Mouse (Mus musculus) neural tube, embryonic 11.5 days (tissue): ENCODE data around the gene Rab17. TPM values are rescaled to one million over a fixed set of nuclear protein-coding genes. Genes with fewer than 3 reads are reported as not detected.

Experiments
- ATAC-seq: fragments of 200-750 bp; cut with Nextera tagmentation; 2 replicates; pipeline ENCODE4 v1.8.0; 2017; ENCODE audit warnings: moderate number of reproducible peaks, mild to moderate bottlenecking, moderate TSS enrichment, moderate library complexity; ENCODE audit not compliant: insufficient read depth, low FRiP score, low TSS enrichment
- DNase-seq: peaks from one replicate; pipeline ENCODE4 v3.0.0-alpha.2; 2015; ENCODE audit warnings: low spot score
- H3K27ac ChIP-seq: fragments of 300-500 bp; sonication (generic); 2 replicates; pipeline ENCODE4 v1.5.1; 2014; ENCODE audit warnings: low read depth, mild to moderate bottlenecking, low read length
- H3K27me3 ChIP-seq: fragments of 300-500 bp; sonication (generic); 2 replicates; pipeline ENCODE4 v1.6.1; 2014; ENCODE audit warnings: mild to moderate bottlenecking, low read length, mixed read lengths; ENCODE audit not compliant: control insufficient read depth, insufficient read depth
- H3K36me3 ChIP-seq: fragments of 300-500 bp; sonication (generic); 2 replicates; pipeline ENCODE4 v1.6.1; 2014; ENCODE audit warnings: mild to moderate bottlenecking, low read length, moderate library complexity, mixed read lengths; ENCODE audit not compliant: control insufficient read depth, insufficient read depth
- H3K4me1 ChIP-seq: fragments of 300-500 bp; sonication (generic); 2 replicates; pipeline ENCODE4 v1.6.1; 2014; ENCODE audit warnings: low read length, mixed read lengths; ENCODE audit not compliant: control insufficient read depth, insufficient read depth
- H3K4me2 ChIP-seq: fragments of 300-500 bp; sonication (generic); 2 replicates; pipeline ENCODE4 v1.6.1; 2014; ENCODE audit warnings: low read depth, mild to moderate bottlenecking, moderate library complexity
- H3K4me3 ChIP-seq: fragments of 300-500 bp; sonication (generic); 2 replicates; pipeline ENCODE4 v1.5.1; 2014; ENCODE audit warnings: low read depth, low read length
- H3K9ac ChIP-seq: fragments of 300-500 bp; sonication (generic); 2 replicates; pipeline ENCODE4 v1.6.1; 2014; ENCODE audit warnings: mild to moderate bottlenecking, low read length
- H3K9me3 ChIP-seq: fragments of 300-500 bp; sonication (generic); 2 replicates; pipeline ENCODE4 v1.6.1; 2016; ENCODE audit warnings: low read length; ENCODE audit not compliant: control insufficient read depth
- WGBS: fragments of 180-500 bp; shearing (Covaris S2); extraction: QIAGEN DNeasy Blood & Tissue Kit; methylation state at CpG from one replicate; pipeline ENCODE4 v1.1.7; 2014; 5-methylcytosine and 5-hydroxymethylcytosine counted together
- polyA plus RNA-seq: library from polyadenylated mRNA; unstranded; fragments of >200 nt; fragmentation: Nextera tagmentation; extraction: Ambion mirVana; gene quantifications from 2 replicates; pipeline ENCODE4 v1.2.1, GENCODE M21; 2014

The Rab17 gene
- polyA plus RNA-seq, 1 experiment from 2014 or later: 0.38 TPM

GRCm38 (mm10) chr1:91008147-91008682 lies 38.8 kb upstream of the Rab17 start:
- Histone ChIP-seq H3K27ac (no peak overlapping the region), H3K9me3 (no peaks in the 10 kb centered on the region), H3K36me3 (no peaks in the 10 kb centered on the region), H3K4me2 (no peak overlapping the region), H3K4me3 (no peak overlapping the region), H3K9ac (no peak overlapping the region), H3K4me1 (peaks cover 4% of the 10 kb centered on the region; the same call in 1 of the 2 replicates), H3K27me3 (no peaks in the 10 kb centered on the region)
- WGBS: 95% methylated on average over 14 of the region's 14 CpGs
- no peak for ATAC-seq
- DNase-seq: no peak

- H3K27me3 ChIP-seq: no peaks in the 10 kb centered on the region
- WGBS: 83% methylated on average over 9 of the region's 9 CpGs
- H3K4me1 ChIP-seq: no peaks in the 10 kb centered on the region
- no peaks in the 10 kb centered on the region for H3K9me3 ChIP-seq
- DNase-seq (no peak), ATAC-seq (no peak)
- H3K4me3 ChIP-seq: no peak overlapping the region
- H3K9ac ChIP-seq: no peak overlapping the region
- H3K27ac ChIP-seq: no peak overlapping the region
- no peak overlapping the region for H3K4me2 ChIP-seq
- H3K36me3 ChIP-seq: no peaks in the 10 kb centered on the region
These were observed 37.2 kb upstream of the Rab17 start for GRCm38 (mm10) chr1:91006708-91007107.

- DNase-seq (no peak), ATAC-seq (no peak)
- Histone ChIP-seq H3K9ac (no peak overlapping the region), H3K36me3 (no peaks in the 10 kb centered on the region), H3K4me1 (no peaks in the 10 kb centered on the region), H3K4me2 (no peak overlapping the region), H3K27ac (no peak overlapping the region), H3K4me3 (no peak overlapping the region), H3K27me3 (no peaks in the 10 kb centered on the region), H3K9me3 (no peaks in the 10 kb centered on the region)
- 82% methylated on average over 5 of the region's 5 CpGs for WGBS
These were observed 36.6 kb upstream of the Rab17 start for GRCm38 (mm10) chr1:91006037-91006436.

- no peaks in the 10 kb centered on the region for H3K36me3 ChIP-seq
- H3K27me3 ChIP-seq: no peaks in the 10 kb centered on the region
- no peak overlapping the region for H3K9ac ChIP-seq
- no peak for DNase-seq
- peaks cover 11% of the 10 kb centered on the region for H3K4me1 ChIP-seq
- 85% methylated on average over 8 of the region's 8 CpGs for WGBS
- H3K4me3 ChIP-seq: no peak overlapping the region
- ATAC-seq: no peak
- no peak overlapping the region for H3K27ac ChIP-seq
- H3K9me3 ChIP-seq: no peaks in the 10 kb centered on the region
- H3K4me2 ChIP-seq: no peak overlapping the region
These were observed 34.2 kb upstream of the Rab17 start for GRCm38 (mm10) chr1:91003522-91004253.

- WGBS: 84% methylated on average over 3 of the region's 3 CpGs
- Histone ChIP-seq H3K4me2 (no peak overlapping the region), H3K4me3 (no peak overlapping the region), H3K9ac (no peak overlapping the region), H3K27ac (no peak overlapping the region), H3K36me3 (no peaks in the 10 kb centered on the region), H3K9me3 (no peaks in the 10 kb centered on the region), H3K4me1 (peaks cover 11% of the 10 kb centered on the region), H3K27me3 (no peaks in the 10 kb centered on the region)
- ATAC-seq (no peak), DNase-seq (no peak)
These were observed 33.2 kb upstream of the Rab17 start for GRCm38 (mm10) chr1:91002641-91003040.

GRCm38 (mm10) chr1:91001871-91002539 lies 32.5 kb upstream of the Rab17 start:
- H3K36me3 ChIP-seq: no peaks in the 10 kb centered on the region
- H3K27me3 ChIP-seq: no peaks in the 10 kb centered on the region
- no peak overlapping the region for H3K27ac ChIP-seq
- WGBS: 75% methylated on average over 3 of the region's 3 CpGs
- no peak overlapping the region for H3K4me2 ChIP-seq
- ATAC-seq (no peak), DNase-seq (no peak)
- no peaks in the 10 kb centered on the region for H3K9me3 ChIP-seq
- peaks cover 11% of the 10 kb centered on the region for H3K4me1 ChIP-seq
- H3K4me3 ChIP-seq: no peak overlapping the region
- no peak overlapping the region for H3K9ac ChIP-seq

- 87% methylated on average over 3 of the region's 3 CpGs for WGBS
These were observed 31.6 kb upstream of the Rab17 start for GRCm38 (mm10) chr1:91001101-91001500.

GRCm38 (mm10) chr1:90999911-91000601 lies 30.6 kb upstream of the Rab17 start:
- H3K4me1 ChIP-seq: peaks cover 11% of the 10 kb centered on the region
- no peak overlapping the region for H3K27ac ChIP-seq
- H3K4me2 ChIP-seq: peak overlapping the region; percentile 98; the same call in 1 of the 2 replicates
- ATAC-seq (no peak; the same call in 1 of the 2 replicates), DNase-seq (no peak)
- no peaks in the 10 kb centered on the region for H3K9me3 ChIP-seq
- H3K36me3 ChIP-seq: no peaks in the 10 kb centered on the region
- no peak overlapping the region; the same call in 1 of the 2 replicates for H3K4me3 ChIP-seq
- WGBS: 71% methylated on average over 10 of the region's 10 CpGs
- no peak overlapping the region for H3K9ac ChIP-seq
- no peaks in the 10 kb centered on the region for H3K27me3 ChIP-seq

More at GRCm38 (mm10) chr1:91001101-91001500, 31.6 kb upstream of the Rab17 start:
- ATAC-seq (no peak), DNase-seq (no peak)
- H3K9ac ChIP-seq: no peak overlapping the region
- H3K27ac ChIP-seq: no peak overlapping the region
- no peak overlapping the region for H3K4me3 ChIP-seq
- H3K9me3 ChIP-seq: no peaks in the 10 kb centered on the region
- no peaks in the 10 kb centered on the region for H3K36me3 ChIP-seq
- no peaks in the 10 kb centered on the region for H3K27me3 ChIP-seq
- peaks cover 11% of the 10 kb centered on the region for H3K4me1 ChIP-seq
- H3K4me2 ChIP-seq: no peak overlapping the region
